Mouse (Mus musculus) embryonic facial prominence, embryonic 12.5 days (tissue): ENCODE measurements around the gene Hs1bp3. TPM values are rescaled to one million over a fixed set of nuclear protein-coding genes. Genes with fewer than 3 reads are reported as not detected.

Source experiments
- ATAC-seq: fragments of 200-750 bp; cut with Nextera tagmentation; 2 replicates; pipeline ENCODE4 v1.8.0; 2017; ENCODE audit not compliant: insufficient number of reproducible peaks, insufficient read depth, low FRiP score, low TSS enrichment
- H3K27ac ChIP-seq: fragments of 300-500 bp; sonication (generic); 2 replicates; pipeline ENCODE4 v1.5.1; 2016; ENCODE audit warnings: mild to moderate bottlenecking
- H3K27me3 ChIP-seq: fragments of 300-500 bp; sonication (generic); 2 replicates; pipeline ENCODE4 v1.6.1; 2016; ENCODE audit warnings: mild to moderate bottlenecking, moderate library complexity
- H3K36me3 ChIP-seq: fragments of 300-500 bp; sonication (generic); 2 replicates; pipeline ENCODE4 v1.6.1; 2016; ENCODE audit warnings: mild to moderate bottlenecking
- H3K4me1 ChIP-seq: fragments of 300-500 bp; sonication (generic); 2 replicates; pipeline ENCODE4 v1.6.1; 2016
- H3K4me2 ChIP-seq: fragments of 300-500 bp; sonication (generic); replicated peaks from 2 replicates; pipeline ENCODE4 v1.6.1; 2016; ENCODE audit warnings: mild to moderate bottlenecking, moderate library complexity
- H3K4me3 ChIP-seq: fragments of 300-500 bp; sonication (generic); 2 replicates; pipeline ENCODE4 v1.5.1; 2016; ENCODE audit warnings: mild to moderate bottlenecking
- H3K9ac ChIP-seq: fragments of 300-500 bp; sonication (generic); 2 replicates; pipeline ENCODE4 v1.6.1; 2016; ENCODE audit warnings: mild to moderate bottlenecking, moderate library complexity
- H3K9me3 ChIP-seq: fragments of 300-500 bp; sonication (generic); 2 replicates; pipeline ENCODE4 v1.6.1; 2016; ENCODE audit warnings: mild to moderate bottlenecking, moderate library complexity
- WGBS: fragments of 180-500 bp; shearing (Covaris S2); methylation state at CpG from one replicate; pipeline ENCODE4 v1.1.7; 2016; 5-methylcytosine and 5-hydroxymethylcytosine counted together
- polyA plus RNA-seq: library from polyadenylated mRNA; unstranded; fragments of >200 nt; fragmentation: Nextera tagmentation; extraction: Ambion mirVana; gene quantifications from 2 replicates; pipeline ENCODE4 v1.2.1, GENCODE M21; 2016

Gene Hs1bp3
- polyA plus RNA-seq, 1 experiment from 2014 or later = 20.3 TPM

GRCm38 (mm10) chr12:8393226-8393625 is 80.0 kb downstream of the Hs1bp3 start:
- H3K4me3 ChIP-seq = no peak overlapping the region
- no peaks in the 10 kb centered on the region for H3K4me1 ChIP-seq
- no peak overlapping the region for H3K27ac ChIP-seq
- H3K4me2 ChIP-seq = no peak overlapping the region
- 85% methylated on average over 5 of the region's 5 CpGs for WGBS
- 0 out of 2 replicates have a peak, but pooled peaks cover 2% of the 10 kb centered on the region for H3K9me3 ChIP-seq
- no peaks in the 10 kb centered on the region for H3K36me3 ChIP-seq
- H3K27me3 ChIP-seq = no peaks in the 10 kb centered on the region
- H3K9ac ChIP-seq = no peak overlapping the region
- ATAC-seq = no peak

Other genes starting within 250 kb of the Hs1bp3 start
- gene Ldah, start 105.3 kb upstream of the Hs1bp3 start, polyA plus RNA-seq = 67.9 and 72.2 TPM in 2 replicates
- gene Gdf7, start 11.5 kb upstream of the Hs1bp3 start, polyA plus RNA-seq = 1.8 and 2.5 TPM in 2 replicates
- 57.3 and 58.5 TPM in 2 replicates for gene Rhob, start 186.6 kb downstream of the Hs1bp3 start, polyA plus RNA-seq